Mouse (Mus musculus): Measurements from ENCODE around the gene AC109138.7.

DNA sequence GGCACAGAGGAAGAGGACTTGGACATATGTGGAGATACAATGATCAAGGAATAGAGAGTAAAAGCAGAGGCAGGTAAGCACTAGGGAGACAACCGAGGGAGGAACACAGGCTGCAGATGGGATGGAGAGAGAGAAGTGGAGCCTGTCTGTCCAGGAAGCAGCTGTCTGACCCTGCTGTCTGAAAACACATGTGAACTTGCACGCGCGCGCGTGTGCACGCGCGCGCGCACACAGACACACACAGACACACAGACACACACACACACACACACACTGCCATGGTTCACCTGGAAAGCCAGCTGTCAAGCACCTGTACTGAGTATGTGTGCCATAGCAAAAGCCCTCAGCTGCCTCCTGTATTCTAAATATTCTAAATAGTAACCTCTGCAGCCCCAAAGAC lies 4.1 kb downstream of the AC109138.7 start:
- no peak for TF ChIP-seq CTCF (IDR thresholded peaks at IDR 0.05; ENCODE audit: low read depth, low read length)
- TF ChIP-seq POLR2A (IDR thresholded peaks at IDR 0.05; ENCODE audit: extremely low read depth, insufficient read depth, low read length), result no peak
